Mouse (Mus musculus) limb, embryonic 14.5 days (tissue): ENCODE measurements around the gene Helq. TPM values are rescaled to one million over a fixed set of nuclear protein-coding genes. Genes with fewer than 3 reads are reported as not detected.
A peak's percentile ranks its signal among the peaks of the same experiment; 100 is the strongest.

Experiments
- ATAC-seq: fragments of 200-750 bp; cut with Nextera tagmentation; 2 replicates; pipeline ENCODE4 v1.8.0; 2017; ENCODE audit warnings: low read depth, moderate number of reproducible peaks, moderate TSS enrichment; ENCODE audit not compliant: low FRiP score
- DNase-seq: peaks from one replicate; pipeline ENCODE4 v3.0.0-alpha.2; 2015; ENCODE audit warnings: low spot score
- H3K27ac ChIP-seq: fragments of 300-500 bp; sonication (generic); replicated peaks from 2 replicates; pipeline ENCODE4 v1.5.1; 2014; ENCODE audit warnings: low read depth, mild to moderate bottlenecking, low read length, moderate library complexity, mixed read lengths
- H3K27me3 ChIP-seq: fragments of 300-500 bp; sonication (generic); 2 replicates; pipeline ENCODE4 v1.6.1; 2014; ENCODE audit warnings: low read length, mixed read lengths; ENCODE audit not compliant: control insufficient read depth, insufficient read depth
- H3K36me3 ChIP-seq: fragments of 300-500 bp; sonication (generic); 2 replicates; pipeline ENCODE4 v1.6.1; 2014; ENCODE audit warnings: mild to moderate bottlenecking, low read length, moderate library complexity, mixed read lengths; ENCODE audit not compliant: control insufficient read depth, insufficient read depth
- H3K4me1 ChIP-seq: fragments of 300-500 bp; sonication (generic); 2 replicates; pipeline ENCODE4 v1.6.1; 2014; ENCODE audit warnings: antibody characterized with exemption, low read length, mixed read lengths; ENCODE audit not compliant: control insufficient read depth, insufficient read depth
- H3K4me2 ChIP-seq: fragments of 300-500 bp; sonication (generic); replicated peaks from 2 replicates; pipeline ENCODE4 v1.6.1; 2014; ENCODE audit warnings: low read depth, mild to moderate bottlenecking, low read length, moderate library complexity; ENCODE audit not compliant: severe bottlenecking
- H3K4me3 ChIP-seq: fragments of 300-500 bp; sonication (generic); replicated peaks from 2 replicates; pipeline ENCODE4 v1.5.1; 2014; ENCODE audit warnings: low read length
- H3K9ac ChIP-seq: fragments of 300-500 bp; sonication (generic); 2 replicates; pipeline ENCODE4 v1.6.1; 2014; ENCODE audit warnings: mild to moderate bottlenecking, low read depth, low read length, moderate library complexity; ENCODE audit not compliant: severe bottlenecking
- H3K9me3 ChIP-seq: fragments of 300-500 bp; sonication (generic); 2 replicates; pipeline ENCODE4 v1.6.1; 2016; ENCODE audit warnings: low read length; ENCODE audit not compliant: control insufficient read depth
- POLR2A ChIP-seq: fragments of 200-500 bp; IDR thresholded peaks from 2 replicates; pipeline ENCODE4 v1.8.0; 2012; ENCODE audit warnings: inconsistent platforms, mild to moderate bottlenecking, moderate library complexity, borderline replicate concordance; ENCODE audit not compliant: insufficient read depth, insufficient read length; ENCODE audit errors: extremely low read depth
- WGBS: fragments of 180-500 bp; shearing (Covaris S2); extraction: QIAGEN DNeasy Blood & Tissue Kit; methylation state at CpG from one replicate; pipeline ENCODE4 v1.1.7; 2014; 5-methylcytosine and 5-hydroxymethylcytosine counted together
- polyA plus RNA-seq, 2 experiments: library from polyadenylated mRNA; depleted of rRNA in 1 of 2; stranded (reverse) in 1 of 2; unstranded in 1 of 2; fragments of >200 nt; fragmentation: Nextera tagmentation in 1 of 2; extraction: Ambion mirVana in 1 of 2; gene quantifications; 2 replicates each; pipeline versions ENCODE4 v1.2.1 to v1.2.3; 2012 to 2014

The Helq gene
- polyA plus RNA-seq, 2 experiments = 17.5 to 26.9 TPM

- Histone ChIP-seq H3K9ac (no peak overlapping the region), H3K4me1 (peaks cover 7% of the 10 kb centered on the region), H3K27me3 (peaks cover 13% of the 10 kb centered on the region; the same call in 1 of the 2 replicates), H3K4me2 (peak overlapping the region; percentile 93), H3K27ac (no peak overlapping the region), H3K9me3 (0 out of 2 replicates have a peak, but pooled peaks cover 4% of the 10 kb centered on the region), H3K4me3 (no peak overlapping the region), H3K36me3 (no peaks in the 10 kb centered on the region)
- WGBS = 34% methylated on average over 3 of the region's 3 CpGs
- no peak for TF ChIP-seq POLR2A
- DNase-seq = peak; percentile 61
- no peak for ATAC-seq
These were observed 46.1 kb upstream of the Helq start for GRCm38 (mm10) chr5:100844485-100844884.

DNA sequence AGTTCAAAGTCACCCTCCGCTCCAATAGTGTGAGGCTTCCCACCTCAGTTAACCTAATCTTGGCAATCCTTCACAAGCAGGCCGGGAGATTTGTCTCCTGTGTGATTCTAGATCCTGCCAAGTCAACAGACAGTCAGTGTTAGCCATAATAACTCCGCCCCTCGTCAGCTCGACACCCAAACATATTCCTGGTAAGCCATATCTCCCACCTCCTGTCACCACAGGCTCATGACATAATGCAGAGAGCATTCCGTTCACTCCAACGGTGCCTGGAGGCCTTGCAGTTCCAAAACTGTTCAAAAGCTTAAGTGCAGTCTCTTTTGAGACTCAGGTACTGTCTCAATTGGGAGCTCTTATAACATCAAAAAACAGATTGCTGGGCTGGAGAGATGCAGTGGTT lies 39.5 kb upstream of the Helq start:
- ATAC-seq (no peak; the same call in 1 of the 2 replicates), DNase-seq (peak; percentile 4)
- Histone ChIP-seq H3K36me3 (no peaks in the 10 kb centered on the region), H3K4me3 (no peak overlapping the region), H3K9ac (no peak overlapping the region), H3K27ac (no peak overlapping the region), H3K4me2 (no peak overlapping the region), H3K27me3 (no peaks in the 10 kb centered on the region), H3K9me3 (0 out of 2 replicates have a peak, but pooled peaks cover 4% of the 10 kb centered on the region), H3K4me1 (peaks cover 3% of the 10 kb centered on the region; the same call in 1 of the 2 replicates)
- WGBS = 72% methylated on average over 7 of the region's 7 CpGs
- no peak for TF ChIP-seq POLR2A

DNA sequence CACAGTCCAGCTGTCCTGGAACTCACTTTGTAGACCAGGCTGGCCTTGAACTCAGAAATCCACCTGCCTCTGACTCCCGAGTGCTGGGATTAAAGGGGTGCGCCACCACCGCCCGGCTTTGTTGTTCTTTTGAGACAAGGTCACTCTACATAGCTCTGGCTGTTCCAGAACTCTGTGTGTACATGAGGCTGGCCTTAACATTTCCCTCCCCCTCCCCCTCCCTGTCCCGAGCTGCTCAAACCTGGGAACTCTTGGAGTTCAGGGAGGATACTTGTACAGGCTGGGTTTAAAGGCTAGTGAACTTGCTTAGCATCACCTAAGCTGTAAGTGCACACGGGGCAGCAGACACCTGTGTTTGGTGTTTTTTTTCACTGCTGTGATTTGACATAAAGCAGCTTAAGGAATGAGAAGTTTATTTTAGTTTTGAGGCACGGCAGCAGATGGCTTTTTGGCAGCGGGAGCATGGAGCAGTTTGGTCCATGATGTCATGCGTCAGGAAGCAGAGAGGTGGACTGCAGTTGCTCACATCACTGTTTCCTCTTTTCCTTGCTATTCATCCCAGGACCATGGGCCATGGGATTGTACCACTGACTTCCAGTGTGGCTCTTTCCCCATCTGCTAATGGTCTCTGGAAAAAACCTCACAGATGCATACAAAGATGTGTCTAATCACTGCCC lies 37.6 kb upstream of the Helq start:
- TF ChIP-seq POLR2A = no peak
- ATAC-seq (peak; percentile 67; the same call in 1 of the 2 replicates), DNase-seq (peak; percentile 49)
- Histone ChIP-seq H3K4me3 (no peak overlapping the region), H3K9ac (no peak overlapping the region), H3K4me1 (peaks cover 3% of the 10 kb centered on the region; the same call in 1 of the 2 replicates), H3K27me3 (no peaks in the 10 kb centered on the region), H3K36me3 (no peaks in the 10 kb centered on the region), H3K9me3 (no peaks in the 10 kb centered on the region), H3K27ac (peak overlapping the region; percentile 41; the same call in 1 of the 2 replicates), H3K4me2 (no peak overlapping the region)
- WGBS = 52% methylated on average over 9 of the region's 9 CpGs

- WGBS = 94% methylated on average over 2 of the region's 2 CpGs
- no peak for TF ChIP-seq POLR2A
These were observed 35.4 kb upstream of the Helq start for GRCm38 (mm10) chr5:100833841-100834240.

DNA sequence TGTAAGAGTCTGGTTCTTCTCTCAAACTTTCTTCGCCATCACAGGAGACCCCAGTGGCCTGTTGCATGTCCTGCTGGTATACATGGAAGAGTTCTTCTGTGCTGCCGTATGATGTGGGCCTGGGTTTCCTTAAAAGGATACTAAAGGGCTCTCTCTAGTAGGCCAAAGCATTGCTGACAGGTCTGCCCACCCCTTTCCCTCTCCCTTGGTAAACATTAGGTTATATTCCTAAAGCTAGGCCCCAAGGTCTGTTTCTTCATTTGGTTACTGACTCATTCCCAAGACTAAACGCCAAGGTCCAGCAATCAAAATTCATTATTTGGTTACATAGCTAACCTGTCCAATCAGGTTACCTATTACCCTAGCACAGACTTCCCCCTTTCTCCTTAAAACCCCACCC lies 34.3 kb upstream of the Helq start:
- ATAC-seq (no peak), DNase-seq (no peak)
- Histone ChIP-seq H3K9me3 (no peaks in the 10 kb centered on the region), H3K36me3 (no peaks in the 10 kb centered on the region), H3K9ac (no peak overlapping the region), H3K4me2 (no peak overlapping the region), H3K27ac (no peak overlapping the region), H3K4me1 (peaks cover 3% of the 10 kb centered on the region; the same call in 1 of the 2 replicates), H3K4me3 (no peak overlapping the region), H3K27me3 (no peaks in the 10 kb centered on the region)
- TF ChIP-seq POLR2A = no peak
- 87% methylated on average over 3 of the region's 3 CpGs for WGBS

More at GRCm38 (mm10) chr5:100833841-100834240, 35.4 kb upstream of the Helq start:
- Histone ChIP-seq H3K4me3 (no peak overlapping the region), H3K4me2 (no peak overlapping the region), H3K27ac (no peak overlapping the region), H3K4me1 (peaks cover 3% of the 10 kb centered on the region; the same call in 1 of the 2 replicates), H3K27me3 (no peaks in the 10 kb centered on the region), H3K9ac (no peak overlapping the region), H3K9me3 (no peaks in the 10 kb centered on the region), H3K36me3 (no peaks in the 10 kb centered on the region)
- ATAC-seq (no peak), DNase-seq (no peak)
